22 mouse cellular contexts compared by ENCODE assay signal in the genomic region with DNA sequence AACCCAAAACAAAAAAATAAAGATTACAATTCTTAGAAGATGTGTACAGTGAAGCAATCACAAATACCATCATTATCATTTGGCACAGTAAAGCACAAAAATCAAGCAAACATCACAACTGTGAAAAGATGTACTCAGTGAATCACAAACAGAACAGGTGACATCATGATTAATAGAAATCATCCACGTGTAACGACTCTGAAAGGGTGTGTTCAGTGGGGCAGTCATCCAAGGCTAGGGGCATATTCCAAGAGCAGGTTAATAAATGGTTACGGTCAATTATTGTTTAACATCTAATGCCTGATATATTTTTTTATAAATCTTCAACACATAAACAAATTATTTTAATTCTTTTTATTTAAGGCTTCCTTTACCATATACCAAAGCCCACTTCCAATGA. TPM values are rescaled to one million over a fixed set of nuclear protein-coding genes. Genes with fewer than 3 reads are reported as not detected.
"Had no signal": no experiment of that assay in that cellular context is flagged by ENCODE, and none has a peak within 500 bp of the region (broad histone marks: within the 10 kb centered on the region; RNA-seq: fewer than 3 reads in every experiment).

No protein-coding gene starts in this region.

- ATAC-seq: hindbrain, postnatal 0 days; inflammation-experienced regulatory T-cells, adult 6 months; intestine, embryonic 16.5 days; midbrain, embryonic 13.5 days; midbrain, embryonic 16.5 days had no signal

- H3K4me1 ChIP-seq: lung, embryonic 15.5 days; megakaryocyte, embryonic 14.5 days; midbrain, embryonic 10.5 days; midbrain, embryonic 13.5 days; neural tube, embryonic 13.5 days; stomach, embryonic 15.5 days had no signal

- H3K36me3 ChIP-seq: lung, embryonic 15.5 days; midbrain, embryonic 10.5 days; midbrain, embryonic 13.5 days; neural tube, embryonic 13.5 days; stomach, embryonic 15.5 days had no signal

- H3K9me3 ChIP-seq: lung, embryonic 15.5 days; midbrain, embryonic 10.5 days; midbrain, embryonic 13.5 days; neural tube, embryonic 13.5 days; stomach, embryonic 15.5 days had no signal

- DNase-seq: layer of hippocampus, adult 9-11 months; lung, adult 18-20 months; lung, postnatal 10 days; lung, postnatal 36 days; retina, postnatal 1 day; right cerebral cortex, postnatal 25 days; spleen, adult 18-20 months; thymus, postnatal 36 days had no signal

- H3K4me3 ChIP-seq: layer of hippocampus, adult 2 months; lung, embryonic 15.5 days; megakaryocyte, embryonic 14.5 days; midbrain, embryonic 10.5 days; midbrain, embryonic 13.5 days; myocyte; neural tube, embryonic 13.5 days; stomach, embryonic 15.5 days had no signal

- H3K4me2 ChIP-seq: liver, embryonic 11.5 days; lung, embryonic 15.5 days; midbrain, embryonic 13.5 days; neural tube, embryonic 13.5 days; stomach, embryonic 15.5 days had no signal

- H3K9ac ChIP-seq: liver, embryonic 14.5 days; lung, embryonic 15.5 days; midbrain, embryonic 13.5 days; neural tube, embryonic 13.5 days; stomach, embryonic 15.5 days had no signal

- H3K27ac ChIP-seq: hindbrain, postnatal 0 days; layer of hippocampus, adult 2 months; liver, embryonic 14.5 days; lung, embryonic 15.5 days; midbrain, embryonic 10.5 days; midbrain, embryonic 13.5 days; neural tube, embryonic 13.5 days; stomach, embryonic 15.5 days had no signal

- H3K27me3 ChIP-seq: lung, embryonic 15.5 days; midbrain, embryonic 13.5 days; neural tube, embryonic 13.5 days; stomach, embryonic 15.5 days had no signal

RNA-seq across cellular contexts. Expression of a gene that starts 47.6 kb away (rescaled TPM):
- polyA plus RNA-seq: liver, embryonic 11.5 days; myocyte had no signal
